17 mouse cellular contexts compared by ENCODE assay signal in the genomic region with DNA sequence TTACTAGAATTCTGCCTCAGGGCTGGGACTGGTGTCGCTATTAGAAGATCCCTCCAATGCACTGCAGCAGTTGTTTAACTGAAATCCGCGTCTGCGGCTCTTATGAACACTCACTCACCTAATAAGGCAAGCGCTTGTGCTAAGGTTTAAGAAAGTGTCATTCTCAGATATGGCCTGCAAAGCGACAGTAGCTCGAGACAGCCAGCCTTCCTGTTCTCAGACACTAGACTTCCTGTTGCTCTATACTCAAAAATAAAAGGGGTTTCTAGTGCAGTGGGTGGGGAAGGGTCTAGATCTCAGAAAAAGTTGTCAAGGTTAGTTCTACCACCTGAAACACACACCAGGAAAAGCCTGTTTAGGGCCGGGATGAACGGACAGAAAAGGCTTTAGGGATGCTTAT. TPM values are rescaled to one million over a fixed set of nuclear protein-coding genes. Genes with fewer than 3 reads are reported as not detected.
DNase-seq lines count a peak whose midpoint lies in the region; ATAC-seq and TF ChIP-seq lines count a peak whose summit lies in the region.
"Had no signal": no experiment of that assay in that cellular context is flagged by ENCODE, and none has a peak within 500 bp of the region (broad histone marks: within the 10 kb centered on the region; RNA-seq: fewer than 3 reads in every experiment).

No protein-coding gene starts in this region.

- no peaks in the 10 kb centered on the region for H3K36me3 ChIP-seq in forebrain, embryonic 16.5 days (ENCODE audit: control insufficient read depth, insufficient read depth)
- peaks cover 10% of the 10 kb centered on the region for H3K36me3 ChIP-seq in forebrain, embryonic 13.5 days (ENCODE audit: poor library complexity, severe bottlenecking)
- H3K36me3 ChIP-seq in thymus, adult 2 months (ENCODE audit: control insufficient read depth, insufficient read depth, low read length) = no peaks in the 10 kb centered on the region
- H3K36me3 ChIP-seq in liver, embryonic 16.5 days (ENCODE audit: control insufficient read depth, insufficient read depth) = no peaks in the 10 kb centered on the region
- H3K36me3 ChIP-seq: heart, embryonic 15.5 days had no signal

- no peak overlapping the region for H3K4me3 ChIP-seq in forebrain, embryonic 16.5 days (replicated peaks; ENCODE audit: low read length)
- H3K4me3 ChIP-seq in forebrain, embryonic 13.5 days = no peak overlapping the region
- H3K4me3 ChIP-seq in thymus, adult 2 months (ENCODE audit: control insufficient read depth, insufficient read depth, low read length) = no peak overlapping the region
- no peak overlapping the region for H3K4me3 ChIP-seq in liver, embryonic 16.5 days (ENCODE audit: low read depth, low read length)
- H3K4me3 ChIP-seq: forebrain, embryonic 10.5 days; heart, embryonic 15.5 days had no signal

- no peak for DNase-seq in thymus, adult 2 months
- DNase-seq in thymus, adult 18-20 months = no peak
- DNase-seq in thymus, postnatal 25 days = peak; percentile 29
- no peak for DNase-seq in urinary bladder, postnatal 4 days (ENCODE audit: low spot score in 2 of 2)
- no peak for DNase-seq in lung, postnatal 10 days
- DNase-seq: adrenal gland, adult 2 months; gastrocnemius, postnatal 10 days; lung, adult 18-20 months; midbrain, embryonic 14.5 days; right cerebral cortex, postnatal 4 days had no signal

- no peak overlapping the region for H3K9ac ChIP-seq in forebrain, embryonic 16.5 days (replicated peaks; ENCODE audit: low read depth, low read length)
- no peak overlapping the region for H3K9ac ChIP-seq in forebrain, embryonic 13.5 days
- no peak overlapping the region for H3K9ac ChIP-seq in liver, embryonic 16.5 days (ENCODE audit: low read depth, low read length)
- H3K9ac ChIP-seq: heart, embryonic 15.5 days; hindbrain, embryonic 14.5 days had no signal

- no peak for TF ChIP-seq POLR2A in thymus, adult 2 months (IDR thresholded peaks at IDR 0.05; ENCODE audit: control insufficient read depth, extremely low read depth, insufficient read depth, low read length, poor library complexity)

- peak overlapping the region; percentile 22; the same call in 1 of the 2 replicates for H3K27ac ChIP-seq in forebrain, embryonic 16.5 days (ENCODE audit: low read length)
- H3K27ac ChIP-seq in forebrain, embryonic 13.5 days = no peak overlapping the region
- peak overlapping the region; percentile 73 for H3K27ac ChIP-seq in thymus, adult 2 months (ENCODE audit: control insufficient read depth, insufficient read depth, low read length)
- peak overlapping the region; percentile 64 for H3K27ac ChIP-seq in liver, embryonic 16.5 days (ENCODE audit: low read length)
- H3K27ac ChIP-seq: forebrain, embryonic 10.5 days; heart, embryonic 15.5 days; hindbrain, embryonic 14.5 days; kidney, postnatal 0 days had no signal

- no peak for ATAC-seq in forebrain, embryonic 16.5 days
- no peak for ATAC-seq in forebrain, embryonic 13.5 days
- no peak for ATAC-seq in liver, embryonic 16.5 days (ENCODE audit: low read depth)

- H3K4me2 ChIP-seq in forebrain, embryonic 16.5 days (ENCODE audit: low read length) = no peak overlapping the region
- H3K4me2 ChIP-seq in forebrain, embryonic 13.5 days = no peak overlapping the region
- H3K4me2 ChIP-seq in liver, embryonic 16.5 days (ENCODE audit: low read depth, low read length) = no peak overlapping the region
- H3K4me2 ChIP-seq: heart, embryonic 15.5 days; hindbrain, embryonic 14.5 days had no signal

- H3K9me3 ChIP-seq in forebrain, embryonic 16.5 days (ENCODE audit: control insufficient read depth, low read length) = no peaks in the 10 kb centered on the region
- no peaks in the 10 kb centered on the region; the same call in 1 of the 2 replicates for H3K9me3 ChIP-seq in forebrain, embryonic 13.5 days (replicated peaks)
- H3K9me3 ChIP-seq in liver, embryonic 16.5 days (replicated peaks; ENCODE audit: control insufficient read depth, low read length) = no peaks in the 10 kb centered on the region
- H3K9me3 ChIP-seq: heart, embryonic 15.5 days had no signal

- TF ChIP-seq CTCF in thymus, adult 2 months (IDR thresholded peaks at IDR 0.05; ENCODE audit: borderline replicate concordance, control insufficient read depth, extremely low read depth, insufficient read depth, low read length, poor library complexity) = no peak

- H3K27me3 ChIP-seq in forebrain, embryonic 16.5 days (replicated peaks; ENCODE audit: control insufficient read depth, insufficient read depth, low read length) = no peaks in the 10 kb centered on the region
- no peaks in the 10 kb centered on the region for H3K27me3 ChIP-seq in forebrain, embryonic 13.5 days
- no peaks in the 10 kb centered on the region for H3K27me3 ChIP-seq in thymus, adult 2 months (ENCODE audit: control insufficient read depth, insufficient read depth, low read length)
- no peaks in the 10 kb centered on the region for H3K27me3 ChIP-seq in liver, embryonic 16.5 days (ENCODE audit: control insufficient read depth, insufficient read depth, low read depth, low read length)
- H3K27me3 ChIP-seq: heart, embryonic 15.5 days had no signal

- 88% methylated on average over 9 of the region's 9 CpGs for WGBS in forebrain, embryonic 16.5 days
- 95% methylated on average over 9 of the region's 9 CpGs for WGBS in forebrain, embryonic 13.5 days
- WGBS in thymus, adult 2 months = 34% methylated on average over 9 of the region's 9 CpGs
- WGBS in liver, embryonic 16.5 days (ENCODE audit: insufficient replicate concordance) = 42% methylated on average over 9 of the region's 9 CpGs

- peaks cover 9% of the 10 kb centered on the region for H3K4me1 ChIP-seq in forebrain, embryonic 16.5 days (replicated peaks; ENCODE audit: control insufficient read depth, insufficient read depth, low read length)
- H3K4me1 ChIP-seq in forebrain, embryonic 13.5 days = peaks cover 14% of the 10 kb centered on the region
- peaks cover 25% of the 10 kb centered on the region for H3K4me1 ChIP-seq in thymus, adult 2 months (replicated peaks; ENCODE audit: control insufficient read depth, insufficient read depth, low read length)
- peaks cover 53% of the 10 kb centered on the region for H3K4me1 ChIP-seq in liver, embryonic 16.5 days (ENCODE audit: control insufficient read depth, low read depth, low read length)

RNA-seq across cellular contexts. Expression of a gene that starts 21.9 kb away (rescaled TPM):
- 68.3 and 80.2 TPM in 2 replicates for polyA plus RNA-seq in forebrain, embryonic 16.5 days (2015; fragmentation: Nextera tagmentation; extraction: Ambion mirVana)
- polyA plus RNA-seq in forebrain, embryonic 13.5 days (2015; fragmentation: Nextera tagmentation; extraction: Ambion mirVana) = 98.6 and 101 TPM in 2 replicates
- polyA plus RNA-seq in thymus, adult 2 months (2012; rRNA removed) = 15.8 and 16.1 TPM in 2 replicates
- 69.1 and 74.1 TPM in 2 replicates for polyA plus RNA-seq in liver, embryonic 16.5 days (2015; fragmentation: Nextera tagmentation; extraction: Ambion mirVana)
